Mouse (Mus musculus): Measurements from ENCODE around the gene Atp1b2. TPM values are rescaled to one million over a fixed set of nuclear protein-coding genes. Genes with fewer than 3 reads are reported as not detected.
"Not testable (repeated sequence)": the region's sequence is repeated elsewhere in the genome, so short reads cannot be mapped to it uniquely, and the experiment has no call there.

Gene Atp1b2
- polyA plus RNA-seq, 1 experiment from 2014 or later: 30.4 TPM

- Histone ChIP-seq H3K4me2 (peak overlapping the region; percentile 82), H3K9ac (peak overlapping the region; percentile 80), H3K27me3 (no peaks in the 10 kb centered on the region), H3K4me1 (replicated peaks) (peaks cover 11% of the 10 kb centered on the region), H3K36me3 (no peaks in the 10 kb centered on the region), H3K9me3 (no peaks in the 10 kb centered on the region), H3K27ac (replicated peaks) (peak overlapping the region; percentile 84), H3K4me3 (peak overlapping the region; percentile 52)
- WGBS: 36% methylated on average over 6 of the region's 6 CpGs
- 0 out of 2 replicates have a peak, but pooled peaks have one; percentile 28 for ATAC-seq (ENCODE audit: low read depth)
Observed at GRCm38 (mm10) chr11:69622406-69622805, 16.7 kb upstream of the Atp1b2 start.

GRCm38 (mm10) chr11:69621571-69622268 lies 16.0 kb upstream of the Atp1b2 start, which contains the start of gene Sat2:
Gene Sat2, plus strand, starts transcription at chr11:69622024.
- Histone ChIP-seq H3K9ac (peak within 1 kb of the TSS; percentile 80), H3K27ac (replicated peaks) (peak within 1 kb of the TSS; percentile 84), H3K9me3 (no peaks in the 10 kb centered on the region), H3K4me3 (peak within 1 kb of the TSS; percentile 52), H3K4me2 (peak within 1 kb of the TSS; percentile 82), H3K4me1 (replicated peaks) (peaks cover 11% of the 10 kb centered on the region), H3K27me3 (no peaks in the 10 kb centered on the region), H3K36me3 (no peaks in the 10 kb centered on the region)
- ATAC-seq (ENCODE audit: low read depth): peak; percentile 81
- 1% methylated on average over 20 of the region's 20 CpGs for WGBS

- WGBS: 90% methylated on average over 7 of the region's 7 CpGs
- Histone ChIP-seq H3K4me2 (no peak overlapping the region), H3K9ac (no peak overlapping the region), H3K27me3 (0 out of 2 replicates have a peak, but pooled peaks cover 5% of the 10 kb centered on the region), H3K4me3 (no peak overlapping the region), H3K36me3 (no peaks in the 10 kb centered on the region), H3K9me3 (no peaks in the 10 kb centered on the region), H3K4me1 (replicated peaks) (peaks cover 11% of the 10 kb centered on the region), H3K27ac (replicated peaks) (no peak overlapping the region)
- ATAC-seq (ENCODE audit: low read depth): no peak
Observed at GRCm38 (mm10) chr11:69620394-69621081, 14.8 kb upstream of the Atp1b2 start.

- H3K9me3 ChIP-seq: no peaks in the 10 kb centered on the region
- H3K4me1 ChIP-seq (replicated peaks): peaks cover 11% of the 10 kb centered on the region
- H3K27ac ChIP-seq (replicated peaks): no peak within 1 kb of the TSS
- no peak for ATAC-seq (ENCODE audit: low read depth)
- no peak within 1 kb of the TSS for H3K4me3 ChIP-seq
- peaks cover 12% of the 10 kb centered on the region; the same call in 1 of the 2 replicates for H3K27me3 ChIP-seq
- peak within 1 kb of the TSS; percentile 47; the same call in 1 of the 2 replicates for H3K9ac ChIP-seq
- H3K36me3 ChIP-seq: no peaks in the 10 kb centered on the region
- 76% methylated on average over 5 of the region's 5 CpGs for WGBS
- no peak within 1 kb of the TSS for H3K4me2 ChIP-seq
Observed at GRCm38 (mm10) chr11:69617805-69618204, 12.1 kb upstream of the Atp1b2 start, which contains the start of gene Shbg. Gene Shbg, minus strand, starts transcription at chr11:69617905.

- H3K36me3 ChIP-seq: no peaks in the 10 kb centered on the region
- H3K4me1 ChIP-seq (replicated peaks): peaks cover 5% of the 10 kb centered on the region
- WGBS: 54% methylated on average over 10 of the region's 10 CpGs
- peaks cover 12% of the 10 kb centered on the region; the same call in 1 of the 2 replicates for H3K27me3 ChIP-seq
- no peak overlapping the region for H3K4me3 ChIP-seq
- peak overlapping the region; percentile 47; the same call in 1 of the 2 replicates for H3K9ac ChIP-seq
- no peak overlapping the region for H3K4me2 ChIP-seq
- no peak overlapping the region for H3K27ac ChIP-seq (replicated peaks)
- no peaks in the 10 kb centered on the region for H3K9me3 ChIP-seq
- no peak for ATAC-seq (ENCODE audit: low read depth)
Observed at GRCm38 (mm10) chr11:69616781-69617180, 11.0 kb upstream of the Atp1b2 start.

- 60% methylated on average over 11 of the region's 11 CpGs for WGBS
- H3K27ac ChIP-seq (replicated peaks); H3K9me3 ChIP-seq; H3K36me3 ChIP-seq; ATAC-seq (ENCODE audit: low read depth); H3K9ac ChIP-seq; H3K4me2 ChIP-seq; H3K4me3 ChIP-seq; H3K4me1 ChIP-seq (replicated peaks): not testable (repeated sequence)
- H3K27me3 ChIP-seq: peaks cover 12% of the 10 kb centered on the region; the same call in 1 of the 2 replicates
Observed at GRCm38 (mm10) chr11:69614257-69614588, 8.5 kb upstream of the Atp1b2 start.

GRCm38 (mm10) chr11:69613553-69614256 lies 8.0 kb upstream of the Atp1b2 start:
- 8% methylated on average over 19 of the region's 19 CpGs for WGBS
- no peaks in the 10 kb centered on the region for H3K9me3 ChIP-seq
- ATAC-seq (ENCODE audit: low read depth): no peak
- H3K27me3 ChIP-seq: peaks cover 12% of the 10 kb centered on the region; the same call in 1 of the 2 replicates
- no peaks in the 10 kb centered on the region for H3K36me3 ChIP-seq
- H3K4me1 ChIP-seq (replicated peaks): peaks cover 5% of the 10 kb centered on the region
- no peak overlapping the region for H3K4me3 ChIP-seq
- H3K27ac ChIP-seq (replicated peaks): no peak overlapping the region
- H3K9ac ChIP-seq: no peak overlapping the region
- peak overlapping the region; percentile 32 for H3K4me2 ChIP-seq

GRCm38 (mm10) chr11:69610899-69611298 lies 5.2 kb upstream of the Atp1b2 start:
- ATAC-seq (ENCODE audit: low read depth): no peak
- Histone ChIP-seq H3K27ac (replicated peaks) (no peak overlapping the region), H3K4me2 (no peak overlapping the region), H3K36me3 (no peaks in the 10 kb centered on the region), H3K4me1 (replicated peaks) (peaks cover 9% of the 10 kb centered on the region), H3K27me3 (peaks cover 8% of the 10 kb centered on the region; the same call in 1 of the 2 replicates), H3K4me3 (no peak overlapping the region), H3K9ac (no peak overlapping the region), H3K9me3 (no peaks in the 10 kb centered on the region)
- WGBS: 63% methylated on average over 4 of the region's 4 CpGs

- no peak overlapping the region for H3K27ac ChIP-seq (replicated peaks)
- no peak overlapping the region for H3K4me3 ChIP-seq
- H3K36me3 ChIP-seq: no peaks in the 10 kb centered on the region
- H3K27me3 ChIP-seq: no peaks in the 10 kb centered on the region
- H3K9ac ChIP-seq: no peak overlapping the region
- no peak for ATAC-seq (ENCODE audit: low read depth)
- H3K4me2 ChIP-seq: no peak overlapping the region
- WGBS: 59% methylated on average over 7 of the region's 7 CpGs
- peaks cover 16% of the 10 kb centered on the region for H3K4me1 ChIP-seq (replicated peaks)
- H3K9me3 ChIP-seq: no peaks in the 10 kb centered on the region
Observed at GRCm38 (mm10) chr11:69609416-69609815, 3.7 kb upstream of the Atp1b2 start.

- Histone ChIP-seq H3K9me3 (no peaks in the 10 kb centered on the region), H3K4me2 (no peak overlapping the region), H3K4me3 (no peak overlapping the region), H3K9ac (no peak overlapping the region), H3K36me3 (no peaks in the 10 kb centered on the region), H3K27ac (replicated peaks) (no peak overlapping the region), H3K27me3 (peaks cover 5% of the 10 kb centered on the region; the same call in 1 of the 2 replicates), H3K4me1 (replicated peaks) (peaks cover 20% of the 10 kb centered on the region)
- no peak for ATAC-seq (ENCODE audit: low read depth)
- WGBS: 89% methylated on average over 3 of the region's 3 CpGs
Observed at GRCm38 (mm10) chr11:69608525-69608924, 2.8 kb upstream of the Atp1b2 start.

- Histone ChIP-seq H3K36me3 (peaks cover 9% of the 10 kb centered on the region), H3K9ac (no peak overlapping the region), H3K27me3 (peaks cover 5% of the 10 kb centered on the region; the same call in 1 of the 2 replicates), H3K4me2 (no peak overlapping the region), H3K9me3 (no peaks in the 10 kb centered on the region), H3K27ac (replicated peaks) (no peak overlapping the region), H3K4me3 (no peak overlapping the region), H3K4me1 (replicated peaks) (peaks cover 22% of the 10 kb centered on the region)
- 77% methylated on average over 2 of the region's 2 CpGs for WGBS
- no peak for ATAC-seq (ENCODE audit: low read depth)
Observed at GRCm38 (mm10) chr11:69606832-69607231, 1.1 kb upstream of the Atp1b2 start.

GRCm38 (mm10) chr11:69606491-69606795 lies 701 bp upstream of the Atp1b2 start:
- Histone ChIP-seq H3K27ac (replicated peaks) (no peak overlapping the region), H3K36me3 (peaks cover 13% of the 10 kb centered on the region)
- 63% methylated on average over 2 of the region's 2 CpGs for WGBS

More at GRCm38 (mm10) chr11:69606491-69606795, 701 bp upstream of the Atp1b2 start:
- H3K27me3 ChIP-seq: peaks cover 5% of the 10 kb centered on the region; the same call in 1 of the 2 replicates
- peak overlapping the region; percentile 71; the same call in 1 of the 2 replicates for H3K4me3 ChIP-seq
- H3K4me1 ChIP-seq (replicated peaks): peaks cover 26% of the 10 kb centered on the region
- no peaks in the 10 kb centered on the region for H3K9me3 ChIP-seq
- peak overlapping the region; percentile 99 for H3K4me2 ChIP-seq
- no peak for ATAC-seq (ENCODE audit: low read depth)
- no peak overlapping the region for H3K9ac ChIP-seq
